Mouse (Mus musculus) heart, postnatal 14 days (tissue): Measurements from ENCODE around the gene Hax1. TPM values are rescaled to one million over a fixed set of nuclear protein-coding genes. Genes with fewer than 3 reads are reported as not detected.

Source experiments
- DNase-seq, 2 experiments: peaks; one replicate each; pipeline ENCODE4 v3.0.0; 2021 to 2022
- intact Hi-C: fragments of 180-260 bp; cut with DNase I; formaldehyde crosslinking; loops from one replicate; pipeline ENCODE4 v1.15.1; 2025
- long read RNA-seq, 2 experiments: library from polyadenylated mRNA; stranded (forward); transcript quantifications; one replicate each; pipeline ENCODE4 v2.0.0; 2021
- total RNA-seq, 2 experiments: library from RNA; stranded (reverse); gene quantifications; 2 replicates each; pipeline ENCODE4 v1.2.3; 2021

Hax1 gene
- total RNA-seq = 10 to 100 TPM; 41.7 to 48.2 TPM
- long read RNA-seq, experiment 1, transcript Hax1-201 (7 exons, 1,139 nt) = major isoform, 24 of 34 reads
- long read RNA-seq, experiment 1, partial matches to known transcripts = 2 of 34 reads
- long read RNA-seq, experiment 1, other reads (novel, unspliced or antisense) = 4 of 34 reads
- long read RNA-seq, experiment 2, transcript Hax1-201 (7 exons, 1,139 nt) = major isoform, 25 of 29 reads
- long read RNA-seq, experiment 2, partial matches to known transcripts = 1 of 29 reads
- long read RNA-seq, experiment 2, other reads (novel, unspliced or antisense) = 1 of 29 reads

- intact Hi-C loops = no loop called here
- peak; percentile 91 to 95 for DNase-seq
Measured at GRCm38 (mm10) chr3:89998612-89999054, at the start of gene Hax1. Gene Hax1, minus strand, starts transcription at chr3:89998780.

- intact Hi-C loops = no loop called here
- no peak for DNase-seq
Measured at GRCm38 (mm10) chr3:90036263-90036662, 37.7 kb upstream of the Hax1 start.

- intact Hi-C loops = loop anchor here (5.0 kb wide), 1 partner anchor 957 kb away; no protein-coding TSS in a partner anchor
- no peak for DNase-seq
Measured at GRCm38 (mm10) chr3:90034653-90035052, 36.1 kb upstream of the Hax1 start.

- intact Hi-C loops = no loop called here
- no peak for DNase-seq
Measured at GRCm38 (mm10) chr3:90016626-90017025, 18.0 kb upstream of the Hax1 start.

GRCm38 (mm10) chr3:90010291-90010690, 11.7 kb upstream of the Hax1 start:
- intact Hi-C loops = no loop called here
- DNase-seq = no peak

GRCm38 (mm10) chr3:90004091-90004796, 5.7 kb upstream of the Hax1 start:
- intact Hi-C loops = no loop called here
- DNase-seq = no peak

- intact Hi-C loops = no loop called here
- DNase-seq = no peak
Measured at GRCm38 (mm10) chr3:89999830-90000229, 1.2 kb upstream of the Hax1 start.

- peak in 1 of 2 experiments; percentile 4 for DNase-seq
- intact Hi-C loops = no loop called here
Measured at GRCm38 (mm10) chr3:89999090-89999489, 510 bp upstream of the Hax1 start.

GRCm38 (mm10) chr3:89997791-89998495, 637 bp downstream of the Hax1 start:
- intact Hi-C loops = no loop called here
- peak in 1 of 2 experiments; percentile 3 for DNase-seq

GRCm38 (mm10) chr3:89994807-89995515, 3.6 kb downstream of the Hax1 start:
- no peak for DNase-seq
- intact Hi-C loops = no loop called here

GRCm38 (mm10) chr3:89987822-89988221, 10.8 kb downstream of the Hax1 start:
- intact Hi-C loops = no loop called here
- DNase-seq = no peak

- intact Hi-C loops = no loop called here
Measured at GRCm38 (mm10) chr3:89987211-89987610, 11.4 kb downstream of the Hax1 start.

GRCm38 (mm10) chr3:89982426-89982825, 16.2 kb downstream of the Hax1 start:
- DNase-seq = no peak
- intact Hi-C loops = no loop called here

More at GRCm38 (mm10) chr3:89987211-89987610, 11.4 kb downstream of the Hax1 start:
- no peak for DNase-seq

- intact Hi-C loops = no loop called here
- DNase-seq = no peak
Measured at GRCm38 (mm10) chr3:89976859-89977258, 21.7 kb downstream of the Hax1 start.

GRCm38 (mm10) chr3:89968509-89968908, 30.1 kb downstream of the Hax1 start:
- DNase-seq = no peak
- intact Hi-C loops = no loop called here

GRCm38 (mm10) chr3:89966946-89967345, 31.6 kb downstream of the Hax1 start:
- intact Hi-C loops = no loop called here

GRCm38 (mm10) chr3:89965972-89966371, 32.6 kb downstream of the Hax1 start:
- intact Hi-C loops = no loop called here
- DNase-seq = no peak

More at GRCm38 (mm10) chr3:89966946-89967345, 31.6 kb downstream of the Hax1 start:
- no peak for DNase-seq

GRCm38 (mm10) chr3:89965557-89965956, 33.0 kb downstream of the Hax1 start:
- no peak for DNase-seq
- intact Hi-C loops = no loop called here

GRCm38 (mm10) chr3:89963926-89964739, 34.4 kb downstream of the Hax1 start:
- intact Hi-C loops = loop anchor here (1.0 to 5.0 kb wide), 3 partner anchors 11 to 182 kb away; no protein-coding TSS in a partner anchor
- peak; percentile 69 to 79 for DNase-seq
